Comparison of ENCODE assay signal across 8 mouse cellular contexts in genomic region chr17:70844971-70845370, GRCm38 (mm10). TPM values are rescaled to one million over a fixed set of nuclear protein-coding genes. Genes with fewer than 3 reads are reported as not detected.
DNase-seq lines count a peak whose midpoint lies in the region; ATAC-seq lines count a peak whose summit lies in the region.

No protein-coding gene starts in this region.

- no peak overlapping the region for H3K4me2 ChIP-seq in hindbrain, embryonic 14.5 days (replicated peaks)
- H3K4me2 ChIP-seq in embryonic facial prominence, embryonic 14.5 days (ENCODE audit: low read depth, low read length), result no peak overlapping the region

- no peak overlapping the region for H3K9ac ChIP-seq in hindbrain, embryonic 14.5 days
- peak overlapping the region; percentile 4; the same call in 1 of the 2 replicates for H3K9ac ChIP-seq in embryonic facial prominence, embryonic 14.5 days (ENCODE audit: low read depth, low read length)

- no peaks in the 10 kb centered on the region; the same call in 1 of the 2 replicates for H3K36me3 ChIP-seq in hindbrain, embryonic 14.5 days (replicated peaks; ENCODE audit: control insufficient read depth, insufficient read depth)
- peaks cover 58% of the 10 kb centered on the region for H3K36me3 ChIP-seq in hindbrain, embryonic 10.5 days
- peaks cover 58% of the 10 kb centered on the region for H3K36me3 ChIP-seq in embryonic facial prominence, embryonic 14.5 days (ENCODE audit: control insufficient read depth, insufficient read depth, low read length)

- H3K27ac ChIP-seq in hindbrain, embryonic 14.5 days, result no peak overlapping the region
- H3K27ac ChIP-seq in hindbrain, embryonic 10.5 days, result no peak overlapping the region
- H3K27ac ChIP-seq in embryonic facial prominence, embryonic 14.5 days (replicated peaks; ENCODE audit: low read depth, low read length), result 0 out of 2 replicates have a peak overlapping the region, but pooled peaks have one; percentile 3

- ATAC-seq in hindbrain, embryonic 14.5 days (ENCODE audit: low FRiP score), result no peak; the same call in 1 of the 2 replicates
- ATAC-seq in embryonic facial prominence, embryonic 14.5 days (ENCODE audit: low read depth), result peak; percentile 23

- H3K27me3 ChIP-seq in hindbrain, embryonic 14.5 days (ENCODE audit: control insufficient read depth, insufficient read depth, low read length), result peaks cover 24% of the 10 kb centered on the region
- no peaks in the 10 kb centered on the region for H3K27me3 ChIP-seq in hindbrain, embryonic 10.5 days (ENCODE audit: insufficient read depth, poor library complexity, severe bottlenecking)
- no peaks in the 10 kb centered on the region for H3K27me3 ChIP-seq in embryonic facial prominence, embryonic 14.5 days (replicated peaks; ENCODE audit: control insufficient read depth, insufficient read depth, low read length)

- no peaks in the 10 kb centered on the region for H3K9me3 ChIP-seq in hindbrain, embryonic 14.5 days (ENCODE audit: control insufficient read depth, low read length)
- no peaks in the 10 kb centered on the region for H3K9me3 ChIP-seq in hindbrain, embryonic 10.5 days
- no peaks in the 10 kb centered on the region for H3K9me3 ChIP-seq in embryonic facial prominence, embryonic 14.5 days (ENCODE audit: control insufficient read depth, low read length)

- H3K4me1 ChIP-seq in hindbrain, embryonic 14.5 days (replicated peaks; ENCODE audit: control insufficient read depth, insufficient read depth, low read length), result peaks cover 18% of the 10 kb centered on the region; the same call in 1 of the 2 replicates
- H3K4me1 ChIP-seq in hindbrain, embryonic 10.5 days (replicated peaks), result peaks cover 30% of the 10 kb centered on the region
- peaks cover 4% of the 10 kb centered on the region; the same call in 1 of the 2 replicates for H3K4me1 ChIP-seq in embryonic facial prominence, embryonic 14.5 days (ENCODE audit: control insufficient read depth, insufficient read depth, low read length)

- no peak overlapping the region for H3K4me3 ChIP-seq in hindbrain, embryonic 14.5 days (replicated peaks; ENCODE audit: low read length)
- no peak overlapping the region for H3K4me3 ChIP-seq in hindbrain, embryonic 10.5 days
- H3K4me3 ChIP-seq in embryonic facial prominence, embryonic 14.5 days (ENCODE audit: low read depth, low read length), result no peak overlapping the region

- 55% methylated on average over 10 of the region's 10 CpGs for WGBS in hindbrain, embryonic 14.5 days
- 93% methylated on average over 10 of the region's 10 CpGs for WGBS in hindbrain, embryonic 10.5 days
- WGBS in embryonic facial prominence, embryonic 14.5 days, result 56% methylated on average over 10 of the region's 10 CpGs

- DNase-seq in adrenal gland, postnatal 14 days, result peak; percentile 34
- DNase-seq in adrenal gland, adult 8-10 months, result no peak
- peak; percentile 45 for DNase-seq in hindbrain, embryonic 14.5 days (ENCODE audit: low spot score)
- DNase-seq in hindbrain, embryonic 10.5 days (ENCODE audit: low spot score), result no peak
- DNase-seq in embryonic facial prominence, embryonic 14.5 days (ENCODE audit: low spot score), result peak; percentile 89
- peak; percentile 43 to 63 for DNase-seq in kidney, postnatal 25 days
- DNase-seq in embryo, embryonic 9.5 days (ENCODE audit: extremely low spot score), result no peak
- no peak for DNase-seq in right cerebral cortex, postnatal 4 days

RNA-seq across cellular contexts. Expression of gene Tgif1, which starts 8.4 kb away (rescaled TPM):
- 45.9 and 50.8 TPM in 2 replicates for total RNA-seq in adrenal gland, postnatal 14 days (2021)
- total RNA-seq in adrenal gland, adult 8-10 months (2022), result 10 to 100 TPM; 45.8 to 61.5 (median 60.5) TPM
- 11.8 and 12.0 TPM in 2 replicates for polyA plus RNA-seq in hindbrain, embryonic 14.5 days (2014; fragmentation: Nextera tagmentation; extraction: Ambion mirVana)
- 68.9 and 83.0 TPM in 2 replicates for polyA plus RNA-seq in hindbrain, embryonic 10.5 days (2016; fragmentation: Nextera tagmentation; extraction: Ambion mirVana)
- 47.2 and 50.1 TPM in 2 replicates for polyA plus RNA-seq in embryonic facial prominence, embryonic 14.5 days (2014; fragmentation: Nextera tagmentation; extraction: Ambion mirVana)

Comparison
In these comparisons a context has a peak if more than half of its experiments do, and no peak if none do; other contexts are left out.
1. DNase-seq: peak in adrenal gland, postnatal 14 days (single experiment), hindbrain, embryonic 14.5 days (single experiment), embryonic facial prominence, embryonic 14.5 days (single experiment) and kidney, postnatal 25 days (2 of 2); none in adrenal gland, adult 8-10 months (single experiment), hindbrain, embryonic 10.5 days (single experiment), embryo, embryonic 9.5 days (single experiment) and right cerebral cortex, postnatal 4 days (single experiment).